Mouse (Mus musculus) kidney, adult 18-20 months (tissue): Measurements from ENCODE around the gene Gm45140.

ENCODE experiments used
- DNase-seq: peaks from one replicate; pipeline ENCODE4 v3.0.0; 2021

The Gm45140 gene

DNA sequence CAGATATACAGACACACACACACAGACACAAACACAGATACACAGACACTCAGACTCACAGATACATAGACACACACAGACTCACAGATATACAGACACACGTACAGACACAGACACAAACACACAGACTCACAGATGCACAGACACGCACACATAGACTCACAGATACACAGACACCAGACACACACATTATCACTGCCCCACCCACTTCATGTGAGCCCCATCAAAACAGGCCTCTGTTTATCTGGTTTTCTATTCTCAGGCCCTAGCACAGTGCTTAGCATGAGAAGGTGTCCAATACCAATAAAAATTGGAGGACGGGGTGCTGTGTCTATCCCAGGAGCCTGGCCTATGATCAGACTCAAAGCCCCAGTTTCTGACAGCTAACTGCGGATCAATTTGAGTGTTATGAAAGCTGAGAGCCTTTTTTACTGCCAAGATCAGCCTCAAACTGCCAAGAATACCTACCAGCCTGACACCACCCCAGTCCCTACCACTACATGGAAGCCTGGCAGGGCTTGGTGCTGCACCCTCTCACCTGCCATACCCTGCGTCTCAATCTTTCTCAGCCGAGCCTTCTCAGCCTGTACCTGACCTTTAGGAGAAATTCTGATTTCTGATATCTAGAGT is 39.2 kb downstream of the Gm45140 start:
- DNase-seq, result no peak

DNA sequence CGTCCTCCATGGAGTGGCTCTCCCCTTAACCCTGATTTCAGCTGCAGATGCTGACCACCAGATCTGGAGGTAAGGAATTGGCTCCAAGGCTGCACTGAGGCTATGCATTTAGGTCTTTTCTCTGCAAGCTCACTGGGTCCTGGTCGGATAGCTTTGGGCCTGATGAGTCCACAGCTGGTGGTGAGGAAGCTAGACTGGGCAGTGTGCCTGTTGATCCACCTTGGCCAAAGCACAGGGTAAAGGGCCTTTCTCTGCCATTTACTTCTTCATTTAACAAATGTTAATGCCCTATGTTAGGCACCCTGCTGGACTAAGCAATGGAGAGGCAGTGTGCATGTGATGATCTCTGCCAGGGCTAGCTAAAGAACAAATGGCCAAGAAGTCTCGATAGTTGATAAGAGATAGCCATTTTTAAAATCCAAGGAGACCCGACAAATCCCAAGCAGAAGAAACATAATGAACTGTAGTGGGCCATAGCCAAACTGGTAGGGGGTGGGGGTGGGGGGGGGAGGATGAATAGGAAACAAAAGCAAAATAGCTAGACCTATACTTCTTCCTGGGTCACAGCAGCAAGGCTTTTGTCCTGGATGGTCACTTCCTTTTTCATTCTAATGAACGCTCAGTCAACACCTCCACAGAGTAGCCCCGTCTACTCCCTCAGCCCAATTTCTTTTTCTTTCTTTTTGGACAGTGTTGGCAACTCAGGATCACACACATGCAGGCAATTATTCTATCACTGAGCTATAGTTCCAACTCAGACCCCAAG is 40.0 kb downstream of the Gm45140 start:
- DNase-seq, result no peak

DNA sequence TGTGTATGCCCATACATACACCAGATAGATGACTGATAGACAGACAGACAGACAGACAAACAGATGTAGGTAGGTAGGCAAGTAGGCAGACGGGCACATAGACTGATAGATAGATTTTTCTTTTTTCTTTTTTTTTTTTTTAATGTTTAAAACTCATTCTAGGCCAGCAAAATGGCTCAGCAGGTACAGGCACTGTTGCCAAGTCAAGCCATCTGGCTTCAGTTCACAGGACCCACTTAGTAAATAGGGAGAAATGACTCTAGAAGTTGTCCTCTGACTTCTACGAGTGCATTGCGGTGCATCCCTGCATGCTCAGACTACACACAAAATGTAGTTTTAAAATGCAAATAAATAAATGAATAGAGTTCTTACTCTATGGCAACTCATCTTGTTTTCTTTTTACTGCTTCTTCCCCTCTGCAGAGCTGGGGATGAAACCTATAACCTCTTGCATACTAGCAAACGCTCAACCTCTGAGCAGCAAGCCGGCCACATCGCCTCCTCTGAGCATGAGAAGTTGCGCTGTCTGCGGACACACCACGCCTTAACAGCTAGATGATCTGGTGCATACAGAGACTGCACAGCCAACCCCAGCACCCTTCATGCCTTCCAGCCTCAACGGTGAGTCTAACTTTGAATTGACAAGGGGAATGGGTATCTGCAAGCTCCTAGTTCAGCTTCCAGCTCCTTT is 41.6 kb downstream of the Gm45140 start:
- no peak for DNase-seq

DNA sequence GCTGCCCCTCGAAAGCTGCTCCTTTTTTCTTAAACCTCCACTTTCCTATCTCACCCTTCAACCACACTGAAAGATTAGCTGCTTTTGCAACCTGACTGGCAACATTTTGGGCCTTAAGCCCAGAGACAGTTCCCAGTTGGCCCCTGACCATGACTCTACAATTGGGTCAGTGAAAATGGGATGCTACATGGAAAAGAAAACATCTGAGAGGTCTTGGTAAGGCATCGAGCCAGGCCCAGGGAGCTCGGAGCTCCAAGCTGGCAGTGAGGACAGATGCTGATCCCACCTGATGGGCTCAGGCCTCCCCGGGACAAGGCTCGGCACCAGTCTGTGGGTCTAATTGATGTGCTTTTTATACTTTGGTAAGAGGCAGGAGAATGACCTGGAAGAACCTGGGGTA is 43.8 kb downstream of the Gm45140 start:
- DNase-seq, result no peak

DNA sequence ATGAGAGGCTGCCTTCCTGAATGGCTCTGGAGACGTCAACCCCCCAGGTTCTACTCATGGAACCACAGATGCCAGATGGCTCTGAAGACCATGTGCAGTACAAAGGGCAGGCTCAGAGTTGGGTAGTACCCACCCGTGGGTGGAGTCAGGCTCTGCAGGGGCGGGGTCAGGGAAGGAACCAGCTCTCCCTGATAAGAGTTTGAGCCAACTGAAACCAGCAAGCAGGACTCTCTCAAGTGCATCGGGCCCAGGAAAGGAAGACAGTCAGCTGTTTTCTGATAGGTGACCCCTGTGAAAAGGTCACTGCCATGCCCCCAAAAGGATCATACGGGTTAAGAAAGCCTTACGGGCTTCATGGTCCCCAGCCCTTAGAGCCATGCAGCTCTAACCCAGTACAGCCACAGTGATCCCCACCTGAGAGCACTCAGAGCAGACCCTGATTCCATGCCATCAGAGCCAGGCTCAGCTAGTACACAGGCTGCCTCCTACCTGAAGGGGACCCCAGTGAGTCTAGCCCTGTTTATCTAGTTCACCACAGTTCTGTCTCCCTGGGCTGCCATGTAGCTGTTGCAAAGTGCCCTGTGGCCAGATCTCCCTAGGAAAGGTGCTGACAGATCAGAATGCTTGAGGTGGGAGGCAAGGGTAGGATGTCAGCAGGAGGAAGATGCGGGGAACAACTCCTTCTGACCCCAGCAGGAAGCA is 44.7 kb downstream of the Gm45140 start:
- peak; percentile 41 for DNase-seq

DNA sequence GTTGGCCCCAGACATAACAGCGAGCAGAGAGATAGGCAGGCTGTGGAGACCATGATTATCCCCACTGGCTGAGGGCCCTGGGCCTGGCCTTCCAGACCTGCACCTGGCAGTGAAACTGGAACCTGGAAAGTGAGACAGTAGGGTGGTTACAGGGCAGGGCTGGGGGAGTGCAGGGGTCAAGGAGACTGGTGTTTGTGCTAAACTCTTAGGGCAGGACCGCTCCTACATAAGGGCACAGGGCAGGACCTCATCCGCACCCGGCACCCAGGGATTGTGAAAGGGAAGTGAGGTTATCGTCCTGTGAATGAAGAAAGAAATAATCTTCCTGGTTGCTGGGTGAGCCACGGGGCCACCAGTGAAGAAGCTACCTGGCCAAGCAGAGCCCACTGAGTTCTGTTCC is 45.8 kb downstream of the Gm45140 start:
- DNase-seq, result no peak

DNA sequence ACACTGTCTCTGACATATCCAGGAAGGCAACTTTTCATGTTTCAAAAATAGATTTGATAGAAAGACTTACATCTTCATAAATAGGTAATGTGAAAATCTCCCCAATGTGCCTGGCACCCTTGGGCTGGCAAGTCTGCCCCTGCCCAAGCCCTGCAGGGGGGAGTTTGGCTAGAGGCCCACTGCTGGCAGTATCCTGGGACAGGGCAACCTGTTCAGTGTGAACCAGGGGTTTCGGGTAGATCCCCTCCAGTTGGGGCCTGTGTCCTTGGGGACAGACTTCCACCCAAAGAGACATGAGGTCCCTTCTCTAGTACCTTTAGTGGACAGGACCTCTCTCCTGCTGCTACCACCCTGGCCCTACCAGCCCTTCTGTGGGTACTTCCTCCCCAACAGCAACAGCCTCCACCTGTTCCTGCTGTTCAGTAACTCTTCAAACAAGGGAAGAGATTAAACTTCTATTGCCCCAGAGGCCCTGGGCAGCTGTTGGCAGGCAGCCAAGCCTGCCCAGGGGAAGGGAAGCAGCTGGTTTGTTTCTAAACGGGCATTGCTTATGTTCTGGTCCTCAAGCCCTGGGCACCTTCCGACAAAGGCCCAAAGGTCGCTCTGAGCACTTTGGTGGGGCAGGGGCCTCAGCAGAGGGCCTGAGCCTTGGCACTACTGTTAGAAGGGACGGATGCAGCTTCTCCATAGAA is 46.6 kb downstream of the Gm45140 start:
- DNase-seq, result peak; percentile 67

DNA sequence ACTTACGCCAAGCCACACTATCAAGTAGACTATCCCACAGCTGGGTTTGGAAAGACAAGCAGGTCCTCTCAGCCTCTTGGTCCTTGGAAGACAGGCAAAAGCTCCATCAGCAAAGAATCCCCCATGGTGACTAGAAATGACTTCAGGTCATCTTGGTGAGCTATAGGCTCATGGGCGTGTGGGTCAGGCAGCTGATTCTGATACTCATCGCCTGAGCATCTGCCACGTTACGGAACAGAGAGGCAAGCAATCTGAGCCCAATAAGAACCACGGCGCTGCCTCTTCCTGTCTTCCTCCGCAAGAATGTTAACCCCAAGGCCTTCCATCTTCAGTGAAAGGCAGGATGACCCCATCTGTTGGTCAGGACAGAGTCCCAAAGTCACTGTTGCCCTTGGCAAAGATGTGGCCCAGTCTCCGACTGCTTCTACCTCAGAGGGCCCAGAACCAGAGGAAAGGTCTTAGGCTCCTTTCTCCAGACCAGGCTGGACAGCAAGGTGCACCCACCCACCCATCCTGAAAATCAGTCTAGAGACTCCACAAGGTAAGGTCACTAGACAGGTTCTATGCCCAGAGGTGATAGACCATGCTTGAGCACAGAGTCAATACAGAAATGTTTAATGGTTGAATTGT is 47.2 kb downstream of the Gm45140 start:
- no peak for DNase-seq

DNA sequence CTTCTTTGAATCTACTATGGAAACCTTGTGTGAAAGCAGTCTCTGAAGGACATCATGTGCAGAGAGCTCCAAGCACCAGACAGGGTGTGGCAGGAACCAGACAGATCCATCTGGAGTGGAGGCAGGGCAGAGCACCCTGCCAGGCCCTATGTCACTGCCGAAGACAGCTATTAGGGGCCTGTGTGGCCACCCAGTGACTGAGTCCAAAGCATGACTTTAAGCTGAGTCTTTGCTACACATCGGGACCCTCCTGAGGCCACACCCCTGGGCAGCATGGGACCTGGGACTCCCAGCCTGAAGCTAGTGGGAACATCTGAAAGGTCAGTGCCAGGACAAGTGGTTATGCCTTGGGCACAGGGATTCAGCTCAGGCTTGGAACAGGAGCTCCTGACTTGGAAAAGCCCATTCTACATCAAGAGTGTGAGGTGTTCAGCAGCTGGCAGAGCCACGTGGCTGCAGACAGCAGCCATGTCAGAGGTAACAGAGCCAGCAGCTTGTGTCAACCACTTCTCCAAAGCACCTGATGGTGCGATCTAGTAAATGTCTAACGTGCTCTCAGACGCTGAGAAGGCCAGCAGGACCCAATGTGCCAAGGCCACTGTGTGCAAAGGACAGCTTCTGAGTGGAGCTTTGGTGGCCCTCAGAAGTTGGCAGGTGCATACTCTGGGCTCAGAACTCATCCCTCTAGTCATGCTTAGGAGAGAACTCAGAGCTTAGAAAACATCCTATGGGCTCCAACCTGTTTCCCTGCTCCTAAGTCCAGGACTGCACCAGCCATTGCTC is 48.3 kb downstream of the Gm45140 start:
- DNase-seq, result no peak

DNA sequence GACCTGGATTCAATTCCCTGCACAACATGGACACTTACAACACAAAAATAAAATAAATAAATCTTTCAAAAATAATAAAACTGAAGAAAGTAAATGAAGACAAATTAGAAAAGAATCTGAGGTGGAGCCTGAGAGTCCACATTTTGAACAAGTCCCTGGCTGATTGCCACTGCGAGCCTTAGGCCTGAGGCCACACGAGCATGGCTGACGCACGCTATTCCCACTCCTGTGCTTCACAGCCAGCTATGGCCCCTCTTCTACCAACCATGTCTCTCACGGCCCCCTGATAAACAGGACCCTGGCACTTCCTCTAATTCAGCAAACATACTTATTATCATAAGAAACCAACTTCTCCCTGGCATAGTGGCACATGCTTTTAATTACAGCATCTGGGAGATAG is 49.0 kb downstream of the Gm45140 start:
- DNase-seq, result no peak

DNA sequence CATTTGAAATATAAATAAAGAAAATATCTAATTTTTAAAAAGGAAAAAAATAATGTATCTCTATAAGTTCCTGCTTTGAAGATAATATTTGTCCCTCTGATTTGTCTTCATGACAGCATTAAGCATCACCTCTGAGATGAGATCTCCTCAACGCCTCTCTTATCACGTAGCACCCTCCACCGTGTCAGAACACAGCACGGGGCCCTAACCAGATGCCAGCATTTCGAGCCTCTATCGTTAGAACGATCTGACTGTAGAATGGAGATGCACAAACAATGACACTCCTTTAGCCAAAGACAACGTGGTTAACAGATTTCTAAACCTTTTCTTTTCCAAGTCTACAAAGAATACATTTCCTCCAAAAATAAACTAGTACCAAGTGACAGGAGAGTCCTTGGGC is 51.6 kb downstream of the Gm45140 start:
- no peak for DNase-seq

DNA sequence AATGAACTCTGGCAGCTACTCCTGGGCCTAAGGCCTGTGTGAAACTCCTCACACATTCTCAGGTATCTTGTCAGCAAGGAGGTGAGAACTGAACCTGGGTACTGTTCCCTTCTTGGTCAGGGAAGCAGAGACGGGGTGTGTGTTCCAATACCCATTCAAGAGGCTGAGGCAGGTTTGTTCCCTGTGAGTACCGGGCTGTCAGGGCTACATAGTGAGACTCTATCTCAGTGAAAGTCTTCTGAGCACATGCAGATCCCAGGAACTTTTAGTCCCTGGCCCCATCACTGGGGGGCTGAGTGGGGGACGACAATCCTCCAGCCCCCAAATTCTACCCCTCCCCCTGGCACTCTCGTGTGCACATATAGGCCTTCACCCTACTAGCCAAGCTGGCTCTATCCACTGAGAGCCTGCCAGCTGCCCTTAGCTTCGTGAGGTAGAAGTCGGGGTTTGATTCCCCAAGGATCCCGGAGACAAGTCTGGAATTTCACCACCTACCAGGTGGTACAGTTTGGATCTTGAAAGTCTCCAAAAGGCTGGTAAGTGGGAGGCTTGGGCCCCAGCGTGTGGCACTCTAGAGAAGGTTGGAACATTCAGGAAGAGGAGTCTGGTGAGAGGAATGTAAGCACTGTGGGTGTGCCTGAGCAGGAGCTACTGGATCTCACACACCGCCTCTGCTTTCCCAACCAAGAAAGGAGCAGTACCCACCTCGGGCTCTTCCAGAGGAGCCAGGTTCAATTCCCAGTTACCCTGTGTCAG is 54.9 kb downstream of the Gm45140 start:
- DNase-seq, result no peak

DNA sequence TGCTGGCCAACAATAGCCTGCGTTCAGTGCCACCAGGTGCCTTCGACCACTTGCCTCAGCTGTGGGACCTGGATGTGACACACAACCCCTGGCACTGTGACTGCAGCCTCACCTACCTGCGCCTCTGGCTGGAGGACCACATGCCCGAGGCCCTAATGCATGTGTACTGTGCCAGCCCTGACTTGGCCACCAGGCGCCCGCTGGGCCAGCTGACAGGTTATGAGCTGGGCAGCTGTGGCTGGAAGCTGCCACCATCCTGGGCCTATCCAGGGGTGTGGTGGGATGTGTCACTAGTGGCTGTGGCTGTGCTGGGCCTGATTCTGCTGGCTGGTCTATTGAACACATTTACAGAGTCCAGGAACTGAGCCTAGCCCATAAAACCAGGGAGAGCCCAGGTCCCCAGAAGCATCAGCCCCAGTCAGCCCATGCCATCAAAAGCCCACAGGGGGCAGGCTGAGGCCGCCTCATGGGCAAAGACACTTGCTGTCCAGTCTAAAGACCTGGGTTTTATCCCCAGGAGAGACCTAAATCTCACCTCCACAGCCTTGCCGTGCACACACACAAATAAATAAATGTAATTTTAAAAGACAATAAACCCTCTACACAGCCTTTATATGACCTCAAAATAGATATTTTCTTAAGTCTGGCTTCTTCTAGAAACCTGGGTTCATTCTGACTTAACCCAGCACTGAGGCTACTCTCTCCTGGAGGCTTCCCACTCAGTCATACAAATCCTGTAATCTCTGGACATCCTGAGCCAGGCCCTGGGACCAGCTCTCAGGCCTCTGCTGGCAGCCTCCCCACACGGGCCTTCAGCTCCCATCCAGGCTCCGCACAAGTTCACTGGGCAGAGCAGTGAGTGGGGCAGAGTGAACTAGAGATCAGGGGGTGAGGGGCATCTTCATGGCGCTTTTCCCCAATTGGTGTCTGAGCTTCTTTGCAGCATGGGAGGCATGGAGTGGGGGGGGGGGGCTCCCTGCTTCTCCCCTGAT is 56.1 kb downstream of the Gm45140 start:
- no peak for DNase-seq

DNA sequence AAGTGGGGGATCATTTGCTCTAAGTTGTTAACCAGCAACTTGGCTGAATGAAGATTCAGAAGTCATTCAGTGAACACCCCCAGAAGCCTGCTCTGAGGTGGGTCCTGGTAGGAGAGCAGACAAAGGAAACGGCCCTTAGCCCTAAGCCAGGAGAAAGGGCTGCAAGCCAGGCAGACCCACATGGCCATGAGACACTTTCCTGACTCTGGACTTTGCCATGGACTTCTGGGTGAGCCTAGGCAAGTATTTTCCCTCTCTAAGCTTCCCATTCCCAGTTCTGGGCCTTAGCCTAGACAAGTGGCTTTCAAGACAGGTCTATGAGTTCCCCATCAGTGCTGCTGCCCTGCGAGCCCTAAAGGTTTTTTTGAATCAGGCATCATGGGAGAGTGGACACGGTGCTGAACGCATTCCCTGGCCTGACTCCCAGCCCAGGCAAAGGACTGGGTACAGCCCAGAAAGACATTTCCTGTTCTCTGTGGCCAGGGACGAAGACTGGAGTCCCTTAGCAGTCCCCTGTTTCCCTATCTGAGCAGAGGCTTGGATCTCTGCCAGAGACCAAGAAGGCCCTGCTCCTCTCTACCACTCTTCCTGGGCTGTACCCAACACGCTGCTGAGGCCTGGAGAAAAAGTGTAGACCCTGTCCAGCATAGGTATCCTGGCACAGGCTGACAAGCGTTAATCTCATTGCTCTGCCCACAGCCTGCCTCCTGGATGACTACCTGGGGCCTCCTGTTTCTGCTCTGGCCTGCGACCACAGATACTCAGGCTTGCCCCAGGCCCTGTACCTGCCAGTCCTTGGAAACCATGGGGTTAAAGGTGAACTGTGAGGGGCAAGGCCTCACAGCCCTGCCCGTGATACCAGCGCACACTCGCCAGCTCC is 57.1 kb downstream of the Gm45140 start:
- no peak for DNase-seq

DNA sequence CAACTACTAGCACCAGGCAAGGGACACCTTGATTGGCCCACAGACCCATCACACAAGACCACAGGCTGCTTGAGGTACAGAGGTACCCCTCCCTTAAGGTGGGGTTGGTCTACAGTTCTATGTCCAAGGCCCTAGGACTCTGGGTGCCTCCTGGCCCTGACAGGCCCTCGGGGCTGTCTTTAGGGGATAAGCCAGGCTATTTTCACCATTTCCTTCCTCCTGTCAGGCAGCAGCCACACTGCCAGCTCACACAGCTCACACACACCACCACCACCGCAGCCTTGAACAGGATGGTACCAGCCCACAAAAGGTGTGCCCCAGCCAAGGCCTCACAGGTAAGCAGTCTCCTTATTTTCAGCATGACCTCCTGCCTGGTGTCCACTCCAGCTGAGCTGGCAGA is 57.8 kb downstream of the Gm45140 start, which contains the start of gene Gp9:
TSS of gene Gp9 (plus strand) at position 231 of the 400 bp plus-strand sequence.
- no peak for DNase-seq

DNA sequence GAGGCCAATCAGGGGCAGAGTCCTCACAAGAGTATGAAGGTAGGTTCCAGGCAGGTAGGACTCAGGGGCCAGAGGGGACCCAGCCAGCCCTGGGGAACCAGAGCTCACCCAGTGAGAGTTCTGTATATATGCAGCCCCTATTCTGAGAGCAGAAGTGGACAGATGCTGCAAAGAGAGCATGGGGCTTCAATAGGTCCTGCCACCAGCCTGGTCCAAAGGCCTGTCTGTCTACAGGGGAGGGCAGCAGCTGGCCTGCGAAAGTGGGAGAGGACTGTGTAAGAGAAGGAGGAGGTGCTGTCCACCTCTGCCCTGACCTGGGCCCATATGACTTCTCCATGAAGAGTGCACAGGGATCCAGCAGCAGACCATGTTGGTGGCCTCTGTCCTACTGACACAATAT is 58.9 kb downstream of the Gm45140 start:
- no peak for DNase-seq

DNA sequence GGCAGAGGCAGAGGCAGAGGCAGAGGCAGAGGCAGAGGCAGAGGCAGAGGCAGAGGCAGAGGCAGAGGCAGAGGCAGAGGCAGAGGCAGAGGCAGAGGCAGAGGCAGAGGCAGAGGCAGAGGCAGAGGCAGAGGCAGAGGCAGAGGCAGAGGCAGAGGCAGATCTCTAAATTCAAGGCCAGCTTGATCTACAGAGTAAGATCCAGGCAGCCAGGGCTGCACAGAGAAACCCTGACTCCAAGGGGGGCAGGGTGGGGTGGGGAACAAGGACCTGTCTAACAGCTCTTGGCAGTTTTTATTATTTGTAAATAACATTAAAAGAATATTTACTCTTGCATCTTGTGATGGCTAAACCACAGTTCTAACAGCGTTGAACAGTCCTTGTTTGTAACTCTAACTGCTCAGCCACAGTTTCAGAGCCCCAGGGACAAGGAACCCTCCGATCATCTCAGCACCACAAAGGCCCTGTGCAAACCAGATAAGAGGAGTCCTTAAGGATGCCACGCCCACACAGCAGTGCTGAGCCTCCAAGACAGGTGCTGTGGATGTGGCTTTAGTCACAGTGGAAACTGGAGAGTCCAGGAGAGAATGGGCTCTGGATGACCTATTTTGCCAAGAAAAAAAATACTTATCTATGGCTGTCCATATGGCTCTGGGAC is 59.9 kb downstream of the Gm45140 start:
- DNase-seq, result no peak

DNA sequence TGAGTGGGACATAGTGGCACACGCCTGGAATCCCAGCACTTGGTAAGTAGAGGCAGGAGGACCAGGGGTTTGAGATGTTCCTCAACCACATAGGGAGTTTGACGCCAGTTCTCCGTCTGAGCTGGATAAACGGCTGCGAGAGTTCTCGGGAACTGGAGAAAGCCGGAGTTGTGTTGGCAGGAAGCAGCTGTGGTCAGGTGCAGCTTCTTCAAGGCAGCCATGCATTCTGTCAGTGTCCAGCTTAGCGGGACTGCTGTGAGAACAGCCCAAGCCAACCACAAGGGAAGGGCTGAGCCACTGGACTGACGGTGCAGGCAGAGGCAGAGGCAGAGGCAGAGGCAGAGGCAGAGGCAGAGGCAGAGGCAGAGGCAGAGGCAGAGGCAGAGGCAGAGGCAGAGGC is 60.7 kb downstream of the Gm45140 start:
- no peak for DNase-seq
